Mouse (Mus musculus) gastrocnemius, postnatal 36 days (tissue): ENCODE measurements around the gene Trim32. TPM values are rescaled to one million over a fixed set of nuclear protein-coding genes. Genes with fewer than 3 reads are reported as not detected.

ENCODE experiments used
- DNase-seq, 2 experiments: peaks; one replicate each; pipeline ENCODE4 v3.0.0; 2022
- intact Hi-C: fragments of 180-260 bp; cut with DNase I; formaldehyde crosslinking; loops from one replicate; pipeline ENCODE4 v1.15.1; 2025
- long read RNA-seq, 2 experiments: library from polyadenylated mRNA; stranded (forward); transcript quantifications; one replicate each; pipeline ENCODE4 v2.0.0; 2021
- total RNA-seq, 2 experiments: library from RNA; stranded (reverse); gene quantifications; 2 replicates each; pipeline ENCODE4 v1.2.3; 2021

Gene Trim32
- total RNA-seq: 10 to 100 TPM in 1 of 2 experiments, 1 to 10 TPM in 1; 8.6 to 10.1 TPM
- long read RNA-seq, experiment 1, partial matches to known transcripts: 0 of 3 reads
- long read RNA-seq, experiment 1, other reads (novel, unspliced or antisense): 1 of 3 reads
- long read RNA-seq, experiment 2, partial matches to known transcripts: 1 of 6 reads
- long read RNA-seq, experiment 2, other reads (novel, unspliced or antisense): 0 of 6 reads

GRCm38 (mm10) chr4:65604504-65605150, at the start of gene Trim32:
Trim32 (plus strand) TSS chr4:65604986.
- intact Hi-C loops: no loop called here

DNA sequence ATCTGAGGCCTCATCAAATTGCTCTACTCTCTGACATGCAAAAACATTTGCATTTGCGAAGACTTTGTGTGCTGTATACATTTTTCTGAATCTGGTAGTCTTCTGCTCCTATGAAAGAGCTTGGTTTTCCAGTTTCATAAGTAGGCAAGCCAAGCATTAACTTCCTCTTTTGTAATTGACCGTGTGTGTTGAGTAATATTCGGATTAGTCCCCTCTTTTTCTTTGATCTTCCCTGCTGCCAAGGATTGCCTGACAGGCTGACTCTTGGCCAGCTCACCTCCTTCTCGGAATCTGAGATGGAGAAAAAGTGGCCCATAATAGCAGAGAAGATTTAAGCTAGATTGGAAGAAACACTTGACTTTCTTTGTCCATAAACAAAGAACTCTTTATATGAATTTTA, 39.3 kb upstream of the Trim32 start:
- intact Hi-C loops: no loop called here
- DNase-seq: no peak

More at GRCm38 (mm10) chr4:65604504-65605150, at the start of gene Trim32:
- DNase-seq: peak; percentile 99

DNA sequence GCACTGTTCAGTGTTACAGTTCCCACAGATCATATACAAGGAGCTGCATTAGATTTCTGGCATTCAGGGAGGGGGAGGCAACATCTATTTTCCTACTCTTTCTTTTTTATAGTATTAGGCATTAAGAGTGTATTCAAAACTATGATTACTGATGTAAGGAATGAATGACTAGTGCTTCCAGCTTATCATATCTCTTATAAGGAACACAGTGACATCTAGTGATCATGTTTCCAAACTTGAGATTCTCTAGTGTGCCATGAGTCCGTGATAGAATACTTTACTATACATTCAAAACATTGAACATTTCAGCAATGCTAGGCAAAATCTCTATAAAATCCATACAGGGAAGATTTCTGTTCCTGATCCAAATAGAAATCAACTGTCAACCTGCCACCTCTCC, 24.5 kb upstream of the Trim32 start:
- intact Hi-C loops: loop anchor here (10.0 kb wide), 1 partner anchor 745 kb away; no protein-coding TSS in a partner anchor
- DNase-seq: no peak

DNA sequence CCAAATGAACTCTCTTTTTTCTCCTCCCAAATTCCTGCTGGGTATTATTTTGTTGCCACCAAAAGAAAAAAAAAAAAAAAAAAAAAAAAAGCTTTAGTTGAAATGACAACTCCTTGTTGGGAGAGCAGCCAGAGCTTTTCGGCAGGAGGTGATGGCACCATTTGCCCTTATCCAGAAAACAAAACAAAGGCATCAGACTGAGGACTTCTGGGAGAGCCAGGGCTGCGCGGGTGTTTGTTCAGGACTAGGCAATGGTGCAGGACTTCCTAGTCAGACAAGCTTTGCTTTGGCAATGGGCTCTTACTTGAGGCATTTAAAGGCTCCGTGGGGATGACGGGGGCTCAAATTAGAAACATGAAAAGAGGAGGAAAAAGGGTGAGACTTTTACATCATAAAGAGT, 17.8 kb upstream of the Trim32 start:
- no peak for DNase-seq
- intact Hi-C loops: loop anchor here (10.0 kb wide), 1 partner anchor 752 kb away; no protein-coding TSS in a partner anchor

DNA sequence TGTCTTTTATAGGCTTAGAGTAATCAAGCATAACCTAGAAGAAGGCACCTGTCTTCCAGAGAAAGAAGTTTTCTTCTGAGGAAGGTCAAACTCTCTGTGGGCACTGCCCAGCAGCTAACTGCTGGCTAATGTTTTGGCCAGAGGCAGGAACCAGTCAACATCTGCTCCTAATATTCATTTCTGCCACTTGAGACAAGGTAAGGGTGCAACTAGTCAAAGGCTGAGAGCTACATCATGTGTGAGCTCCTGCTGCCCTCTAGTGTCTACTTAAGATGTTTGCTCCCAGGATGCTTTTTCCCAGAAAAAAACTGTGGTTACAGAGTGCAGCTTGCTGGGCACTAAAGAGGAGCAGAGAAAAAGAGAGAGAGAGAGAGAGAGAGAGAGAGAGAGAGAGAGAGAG, 15.0 kb upstream of the Trim32 start:
- no peak for DNase-seq
- intact Hi-C loops: loop anchor here (5.0 to 10.0 kb wide), 2 partner anchors 755 to 1062 kb away; no protein-coding TSS in a partner anchor

DNA sequence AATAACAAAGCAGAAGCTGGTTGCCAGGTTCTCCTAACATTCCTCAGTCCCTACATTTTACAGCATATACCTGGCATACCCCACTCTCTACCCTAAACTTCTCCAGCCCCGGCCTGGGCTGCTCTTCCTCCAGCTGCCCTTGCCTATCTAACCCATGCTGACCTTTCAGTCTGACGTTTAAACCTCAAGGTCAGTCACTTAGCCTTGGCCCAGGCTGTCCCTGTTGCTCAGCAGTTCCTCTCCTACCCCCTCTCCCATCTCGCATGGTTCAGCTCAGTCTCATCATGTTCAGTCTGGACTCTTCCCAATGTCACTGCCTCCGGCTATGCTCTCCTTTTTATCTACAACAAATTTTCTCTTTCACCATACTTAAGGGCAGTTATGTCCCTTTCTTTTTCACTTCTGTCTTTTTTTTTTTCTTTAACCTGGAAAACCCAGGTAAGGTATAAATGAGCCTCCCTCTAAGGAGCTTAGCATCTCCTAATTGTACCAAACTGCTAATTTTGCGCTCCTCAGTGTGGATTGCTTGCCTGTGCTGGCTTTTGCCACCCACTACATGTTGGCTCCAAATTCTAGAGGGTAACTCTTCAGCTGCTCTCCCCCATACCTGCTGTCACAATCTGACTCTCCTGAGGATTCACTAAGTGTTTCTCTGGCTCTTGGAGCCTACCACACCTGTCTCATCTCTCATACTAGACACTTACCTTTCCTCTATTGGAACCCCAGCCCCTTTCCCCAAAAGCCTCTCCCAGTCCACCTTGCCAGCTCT, 10.0 kb upstream of the Trim32 start:
- intact Hi-C loops: loop anchor here (5.0 kb wide), 1 partner anchor 1067 kb away; no protein-coding TSS in a partner anchor

DNA sequence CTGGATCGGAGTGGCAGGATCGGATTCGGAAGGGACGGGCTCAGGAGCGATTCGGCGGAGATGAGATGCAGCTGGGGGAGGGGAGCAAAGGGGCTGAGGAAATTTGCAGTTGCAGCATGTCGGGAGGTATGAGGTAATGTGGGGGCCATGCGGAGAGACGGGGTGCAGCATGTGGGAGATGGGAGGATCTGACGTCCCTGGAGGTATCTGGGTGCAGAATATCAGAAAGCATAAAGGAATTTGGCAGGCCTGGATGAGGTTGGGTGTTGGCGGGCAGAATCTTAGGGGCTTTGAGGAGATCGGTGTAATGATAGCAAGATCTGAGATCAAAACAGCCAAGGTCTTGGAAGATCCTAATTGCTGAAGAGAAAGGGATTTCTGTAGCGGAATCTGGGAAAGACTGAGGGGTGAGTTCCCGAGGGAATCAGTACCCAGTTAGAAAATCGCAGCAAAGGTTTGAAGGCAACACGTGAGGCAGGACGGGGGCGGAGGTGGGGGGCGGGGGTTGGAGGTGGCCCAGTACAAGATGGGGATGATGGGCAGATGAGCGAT, 441 bp downstream of the Trim32 start:
- DNase-seq: no peak
- intact Hi-C loops: no loop called here

More for the DNA sequence above, 10.0 kb upstream of the Trim32 start:
- DNase-seq: no peak

DNA sequence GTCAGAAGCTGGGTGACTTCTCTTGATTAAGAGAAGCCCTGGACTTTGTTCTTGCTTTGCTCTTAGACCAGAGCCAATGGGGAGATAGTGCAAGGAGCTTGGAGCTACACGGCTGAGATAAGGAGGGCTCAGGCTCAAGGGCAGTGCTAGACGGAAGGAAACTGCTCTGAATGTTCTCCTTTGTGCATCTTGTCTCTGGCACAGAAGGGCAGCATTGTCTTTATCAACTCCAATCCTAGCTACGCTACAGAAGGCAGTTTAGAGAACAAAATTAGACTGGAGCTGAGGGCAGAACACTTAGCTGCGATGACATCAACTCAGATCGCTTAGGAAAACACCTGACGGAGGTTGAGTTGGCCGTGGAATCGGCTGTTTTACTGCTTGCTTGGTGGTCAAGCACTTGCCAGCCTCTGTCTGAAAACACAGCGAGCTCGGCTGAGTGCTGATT, 2.4 kb downstream of the Trim32 start:
- DNase-seq: no peak
- intact Hi-C loops: no loop called here

GRCm38 (mm10) chr4:65608112-65608511, 3.3 kb downstream of the Trim32 start:
- DNase-seq: no peak
- intact Hi-C loops: no loop called here

GRCm38 (mm10) chr4:65610329-65610728, 5.5 kb downstream of the Trim32 start:
- DNase-seq: no peak
- intact Hi-C loops: no loop called here

DNA sequence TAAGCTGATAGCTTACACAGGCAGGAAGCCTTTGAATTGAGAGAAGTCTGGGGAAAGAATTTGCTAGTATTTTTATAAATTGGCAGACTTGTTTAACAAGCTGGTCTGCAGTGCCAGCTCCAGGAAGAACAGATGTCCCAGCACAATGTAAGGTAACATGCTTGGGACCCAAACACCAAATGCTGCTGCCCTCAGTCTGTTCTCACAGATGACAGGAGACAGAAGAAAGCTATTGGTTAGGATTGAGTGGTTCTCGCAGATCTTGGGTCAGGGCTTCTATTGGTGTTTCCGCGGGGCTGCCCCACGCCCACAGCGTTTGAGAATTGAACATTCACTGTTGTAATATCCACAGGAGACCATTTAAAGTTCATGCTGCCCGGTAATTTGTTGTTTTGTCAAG, 6.1 kb downstream of the Trim32 start:
- intact Hi-C loops: no loop called here
- DNase-seq: no peak

DNA sequence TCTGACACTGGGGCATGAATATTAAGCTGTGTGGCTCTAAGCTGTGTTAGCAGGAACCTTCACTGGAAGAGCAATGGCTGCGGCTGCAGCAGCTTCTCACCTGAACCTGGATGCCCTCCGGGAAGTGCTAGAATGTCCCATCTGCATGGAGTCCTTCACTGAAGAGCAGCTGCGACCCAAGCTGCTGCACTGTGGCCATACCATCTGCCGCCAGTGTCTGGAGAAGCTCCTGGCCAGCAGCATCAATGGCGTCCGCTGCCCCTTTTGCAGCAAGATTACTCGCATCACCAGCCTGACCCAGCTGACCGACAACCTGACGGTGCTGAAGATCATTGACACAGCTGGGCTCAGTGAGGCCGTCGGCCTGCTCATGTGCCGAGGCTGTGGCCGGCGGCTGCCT, 8.3 kb downstream of the Trim32 start:
- intact Hi-C loops: no loop called here

GRCm38 (mm10) chr4:65620125-65620524, 15.3 kb downstream of the Trim32 start:
- no peak for DNase-seq
- intact Hi-C loops: no loop called here

More for the DNA sequence above, 8.3 kb downstream of the Trim32 start:
- DNase-seq: no peak

DNA sequence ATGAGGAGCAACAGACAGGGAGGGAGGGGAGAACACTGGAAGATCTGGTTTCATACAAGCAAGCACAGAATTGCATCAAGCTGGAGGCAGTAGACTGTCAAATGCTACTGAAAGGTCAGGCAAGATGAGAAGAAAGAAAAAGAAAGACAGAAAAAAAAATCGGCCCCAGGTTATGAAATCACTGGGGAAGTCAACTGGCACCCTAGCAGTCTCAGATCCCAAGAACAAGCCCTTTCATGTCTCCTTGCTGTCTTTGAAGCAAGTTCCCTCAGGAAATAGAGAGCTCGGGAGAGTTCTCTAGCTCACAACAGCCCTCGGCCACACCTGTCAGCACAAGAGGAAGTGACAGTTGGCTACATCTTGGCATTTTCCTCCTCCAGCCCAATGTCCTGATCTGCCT, 33.4 kb downstream of the Trim32 start:
- DNase-seq: no peak
- intact Hi-C loops: no loop called here

DNA sequence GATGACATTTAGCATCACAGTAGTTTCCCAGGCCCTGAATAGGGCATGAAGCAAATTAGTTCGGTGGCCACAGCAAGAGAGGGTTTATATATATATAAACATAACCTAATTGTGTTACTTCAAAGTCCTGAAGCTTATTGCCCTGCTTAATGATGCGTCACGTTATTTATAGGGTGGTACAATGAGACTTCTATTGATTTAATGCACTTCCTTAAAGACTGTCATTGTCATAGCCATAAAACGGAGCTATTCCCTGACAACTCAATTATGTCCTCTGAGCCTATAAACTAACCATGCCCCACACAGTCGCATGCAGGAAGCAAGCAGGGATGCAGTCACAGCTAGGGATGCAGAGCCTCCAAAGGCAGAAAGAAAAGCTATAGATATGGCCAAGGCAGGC, 37.8 kb downstream of the Trim32 start:
- intact Hi-C loops: no loop called here

DNA sequence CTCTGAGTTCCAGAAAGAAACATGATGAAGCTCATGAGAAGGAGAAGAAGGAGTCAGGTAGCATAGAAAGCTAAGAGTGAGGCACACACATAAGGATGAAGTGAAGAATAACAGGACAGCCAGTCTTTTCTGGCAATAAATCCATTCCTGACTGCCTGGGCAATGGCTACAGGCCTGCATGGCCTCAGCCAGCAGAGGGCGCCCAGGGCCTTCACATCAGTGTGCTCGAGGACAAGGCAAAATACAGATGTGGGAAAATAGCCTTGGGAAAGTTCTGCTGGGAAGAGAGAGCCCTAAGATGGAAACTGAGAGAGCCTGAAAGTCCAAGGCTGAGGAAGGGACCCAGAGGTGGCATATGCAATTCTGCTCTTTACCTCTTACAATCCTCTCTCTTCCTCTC, 49.9 kb downstream of the Trim32 start:
- intact Hi-C loops: loop anchor here (5.0 kb wide), 1 partner anchor 138 kb away; no protein-coding TSS in a partner anchor
- DNase-seq: peak; percentile 44 to 69

More for the DNA sequence above, 37.8 kb downstream of the Trim32 start:
- no peak for DNase-seq

- no peak for DNase-seq
- intact Hi-C loops: no loop called here
Measured at GRCm38 (mm10) chr4:65663176-65663575, 58.4 kb downstream of the Trim32 start.
